Mouse (Mus musculus) liver, embryonic 14.5 days (tissue): ENCODE results near the gene Nectin2. TPM values are rescaled to one million over a fixed set of nuclear protein-coding genes. Genes with fewer than 3 reads are reported as not detected.

Source experiments
- ATAC-seq: fragments of 200-750 bp; cut with Nextera tagmentation; 2 replicates; pipeline ENCODE4 v1.8.0; 2017; ENCODE audit warnings: moderate number of reproducible peaks, mild to moderate bottlenecking, moderate library complexity; ENCODE audit not compliant: insufficient read depth
- DNase-seq, 3 experiments: peaks; one replicate each; pipeline ENCODE4 v3.0.0-alpha.2; 2012 to 2013; ENCODE audit warnings: low read depth in 3 of 3, low spot score in 3 of 3
- H3K27ac ChIP-seq: fragments of 300-500 bp; sonication (generic); 2 replicates; pipeline ENCODE4 v1.5.1; 2014; ENCODE audit warnings: moderate library complexity, mild to moderate bottlenecking, control low read depth, inconsistent platforms
- H3K27me3 ChIP-seq: fragments of 300-500 bp; sonication (generic); 2 replicates; pipeline ENCODE4 v1.6.1; 2014; ENCODE audit warnings: mild to moderate bottlenecking, low read length, moderate library complexity; ENCODE audit not compliant: control insufficient read depth, insufficient read depth
- H3K36me3 ChIP-seq: fragments of 300-500 bp; sonication (generic); replicated peaks from 2 replicates; pipeline ENCODE4 v1.6.1; 2014; ENCODE audit warnings: low read depth; ENCODE audit not compliant: control insufficient read depth, insufficient read depth
- H3K4me1 ChIP-seq, 2 experiments: fragments of 200-500 bp in 1 of 2; fragments of 300-500 bp in 1 of 2; sonication (generic) in 1 of 2; replicated peaks; 2 replicates each; pipeline ENCODE4 v1.6.1; 2012 to 2014; ENCODE audit warnings: antibody characterized with exemption in 1 of 2, inconsistent platforms in 1 of 2, low read length in 1 of 2; ENCODE audit not compliant: control insufficient read depth in 2 of 2, insufficient read depth in 2 of 2
- H3K4me2 ChIP-seq: fragments of 300-500 bp; sonication (generic); 2 replicates; pipeline ENCODE4 v1.6.1; 2014; ENCODE audit warnings: low read depth, mild to moderate bottlenecking, control low read depth, moderate library complexity
- H3K4me3 ChIP-seq, 2 experiments: fragments of 200-500 bp in 1 of 2; fragments of 300-500 bp in 1 of 2; sonication (generic) in 1 of 2; 2 replicates each; pipeline ENCODE4 v1.5.1; 2012 to 2014; ENCODE audit warnings: low read depth in 2 of 2, low read length in 2 of 2, mild to moderate bottlenecking in 2 of 2, control low read depth in 1 of 2, inconsistent platforms in 1 of 2, moderate library complexity in 1 of 2; ENCODE audit not compliant: insufficient read depth in 1 of 2
- H3K9ac ChIP-seq: fragments of 300-500 bp; sonication (generic); replicated peaks from 2 replicates; pipeline ENCODE4 v1.6.1; 2014; ENCODE audit warnings: mild to moderate bottlenecking, control low read depth, moderate library complexity
- H3K9me3 ChIP-seq: fragments of 300-500 bp; sonication (generic); 2 replicates; pipeline ENCODE4 v1.6.1; 2016; ENCODE audit warnings: low read length, mixed read lengths; ENCODE audit not compliant: control insufficient read depth
- CTCF ChIP-seq: IDR thresholded peaks from 2 replicates; pipeline ENCODE4 v1.5.1; 2016; ENCODE audit warnings: antibody characterized with exemption, low read depth, control low read depth
- EP300 ChIP-seq: IDR thresholded peaks from 2 replicates; pipeline ENCODE4 v1.6.1; 2016; ENCODE audit warnings: antibody characterized with exemption, low read depth
- WGBS: fragments of 180-500 bp; shearing (Covaris S2); extraction: QIAGEN DNeasy Blood & Tissue Kit; methylation state at CpG from one replicate; pipeline ENCODE4 v1.1.7; 2014; ENCODE audit not compliant: insufficient replicate concordance; 5-methylcytosine and 5-hydroxymethylcytosine counted together
- polyA plus RNA-seq, 2 experiments: library from polyadenylated mRNA; depleted of rRNA in 1 of 2; stranded (reverse) in 1 of 2; unstranded in 1 of 2; fragments of >200 nt; fragmentation: Nextera tagmentation in 1 of 2; extraction: Ambion mirVana in 1 of 2; gene quantifications; 2 replicates each; pipeline versions ENCODE4 v1.2.1 to v1.2.3; 2012 to 2014

Gene Nectin2
- polyA plus RNA-seq, 2 experiments = 7.8 to 10.2 TPM

GRCm38 (mm10) chr7:19754065-19754464, 3.8 kb upstream of the Nectin2 start:
- TF ChIP-seq CTCF = no peak
- no peak for TF ChIP-seq EP300
- no peak overlapping the region for H3K27ac ChIP-seq
- 51% methylated on average over 1 of the region's 1 CpGs for WGBS
- no peak overlapping the region for H3K9ac ChIP-seq
- peaks cover 2% of the 10 kb centered on the region; the same call in 1 of the 2 replicates for H3K27me3 ChIP-seq
- ATAC-seq (no peak), DNase-seq (no peak)
- H3K4me3 ChIP-seq = no peak overlapping the region
- H3K4me2 ChIP-seq = no peak overlapping the region
- H3K36me3 ChIP-seq = no peaks in the 10 kb centered on the region
- H3K4me1 ChIP-seq = peaks cover 11 to 12% of the 10 kb centered on the region in 2 experiments
- H3K9me3 ChIP-seq = no peaks in the 10 kb centered on the region

GRCm38 (mm10) chr7:19753587-19753986, 3.3 kb upstream of the Nectin2 start:
- Histone ChIP-seq H3K27ac (no peak overlapping the region), H3K9me3 (no peaks in the 10 kb centered on the region), H3K27me3 (peaks cover 2% of the 10 kb centered on the region; the same call in 1 of the 2 replicates), H3K4me3 (no peak overlapping the region), H3K4me1 (peaks cover 11 to 17% of the 10 kb centered on the region in 2 experiments), H3K9ac (no peak overlapping the region), H3K4me2 (no peak overlapping the region), H3K36me3 (no peaks in the 10 kb centered on the region)
- 36% methylated on average over 7 of the region's 7 CpGs for WGBS
- DNase-seq (no peak), ATAC-seq (no peak)
- TF ChIP-seq CTCF (no peak), EP300 (no peak)

GRCm38 (mm10) chr7:19752652-19753051, 2.4 kb upstream of the Nectin2 start:
- peaks cover 17 to 25% of the 10 kb centered on the region in 2 experiments for H3K4me1 ChIP-seq
- H3K27me3 ChIP-seq = peaks cover 2% of the 10 kb centered on the region; the same call in 1 of the 2 replicates
- H3K36me3 ChIP-seq = no peaks in the 10 kb centered on the region
- H3K9ac ChIP-seq = no peak overlapping the region
- H3K4me3 ChIP-seq = no peak overlapping the region
- no peak overlapping the region for H3K4me2 ChIP-seq
- H3K27ac ChIP-seq = no peak overlapping the region
- no peaks in the 10 kb centered on the region for H3K9me3 ChIP-seq
- 57% methylated on average over 8 of the region's 8 CpGs for WGBS
- ATAC-seq = no peak
- DNase-seq = no peak
- TF ChIP-seq CTCF (peak; percentile 50), EP300 (no peak)

- DNase-seq (no peak), ATAC-seq (no peak)
- H3K4me3 ChIP-seq = no peak overlapping the region
- H3K4me1 ChIP-seq = peaks cover 24 to 31% of the 10 kb centered on the region in 2 experiments
- no peak overlapping the region for H3K27ac ChIP-seq
- TF ChIP-seq EP300 (no peak), CTCF (no peak)
- no peaks in the 10 kb centered on the region for H3K9me3 ChIP-seq
- H3K27me3 ChIP-seq = no peaks in the 10 kb centered on the region
- WGBS = 19% methylated on average over 4 of the region's 4 CpGs
- no peaks in the 10 kb centered on the region for H3K36me3 ChIP-seq
- no peak overlapping the region; the same call in 1 of the 2 replicates for H3K4me2 ChIP-seq
- H3K9ac ChIP-seq = no peak overlapping the region
Observed at GRCm38 (mm10) chr7:19751070-19751383, 744 bp upstream of the Nectin2 start.

GRCm38 (mm10) chr7:19749389-19750216, 680 bp downstream of the Nectin2 start:
- Histone ChIP-seq H3K27ac (peak overlapping the region; percentile 30; the same call in 1 of the 2 replicates), H3K4me2 (peak overlapping the region; percentile 90), H3K9me3 (no peaks in the 10 kb centered on the region), H3K4me3 (peak overlapping the region; percentile 62 to 68), H3K27me3 (no peaks in the 10 kb centered on the region), H3K36me3 (no peaks in the 10 kb centered on the region), H3K9ac (peak overlapping the region; percentile 69), H3K4me1 (peaks cover 24 to 31% of the 10 kb centered on the region in 2 experiments)
- DNase-seq (peak; percentile 85 to 91 (median 86)), ATAC-seq (peak; percentile 92)
- TF ChIP-seq EP300 (no peak), CTCF (peak; percentile 88)
- under 1% methylated on average over 46 of the region's 46 CpGs for WGBS
